Mouse (Mus musculus): ENCODE data around the gene Acp1. TPM values are rescaled to one million over a fixed set of nuclear protein-coding genes. Genes with fewer than 3 reads are reported as not detected.

The Acp1 gene
- polyA plus RNA-seq, 1 experiment, result 61.2 TPM

GRCm38 (mm10) chr12:30888003-30888402, 23.4 kb downstream of the Acp1 start:
- Histone ChIP-seq H3K27ac (replicated peaks; ENCODE audit: low read depth, low read length) (no peak overlapping the region), H3K4me1 (ENCODE audit: control insufficient read depth, insufficient read depth, insufficient read length, low read length) (no peaks in the 10 kb centered on the region), H3K4me3 (ENCODE audit: insufficient read depth, low read depth, low read length) (no peak overlapping the region)

GRCm38 (mm10) chr12:30885891-30886290, 25.5 kb downstream of the Acp1 start:
- H3K27ac ChIP-seq (replicated peaks; ENCODE audit: low read depth, low read length), result no peak overlapping the region
- H3K4me1 ChIP-seq (ENCODE audit: control insufficient read depth, insufficient read depth, insufficient read length, low read length), result no peaks in the 10 kb centered on the region
- no peak overlapping the region for H3K4me3 ChIP-seq (ENCODE audit: insufficient read depth, low read depth, low read length)

- H3K27ac ChIP-seq (replicated peaks; ENCODE audit: low read depth, low read length), result no peak overlapping the region
- peak overlapping the region; percentile 51 for H3K4me3 ChIP-seq (ENCODE audit: insufficient read depth, low read depth, low read length)
- H3K4me1 ChIP-seq (ENCODE audit: control insufficient read depth, insufficient read depth, insufficient read length, low read length), result no peaks in the 10 kb centered on the region
These were observed 26.7 kb downstream of the Acp1 start for GRCm38 (mm10) chr12:30884622-30885230.

GRCm38 (mm10) chr12:30883986-30884621, 27.3 kb downstream of the Acp1 start, which contains the start of gene Alkal2:
Gene Alkal2, plus strand, starts transcription at chr12:30884322.
- no peaks in the 10 kb centered on the region for H3K4me1 ChIP-seq (ENCODE audit: control insufficient read depth, insufficient read depth, insufficient read length, low read length)
- peak within 1 kb of the TSS; percentile 51 for H3K4me3 ChIP-seq (ENCODE audit: insufficient read depth, low read depth, low read length)
- no peak within 1 kb of the TSS for H3K27ac ChIP-seq (replicated peaks; ENCODE audit: low read depth, low read length)

- H3K27ac ChIP-seq (replicated peaks; ENCODE audit: low read depth, low read length), result no peak overlapping the region
These were observed 27.8 kb downstream of the Acp1 start for GRCm38 (mm10) chr12:30883592-30883985.

GRCm38 (mm10) chr12:30879447-30879846, 31.9 kb downstream of the Acp1 start:
- no peak overlapping the region for H3K27ac ChIP-seq (replicated peaks; ENCODE audit: low read depth, low read length)
- H3K4me3 ChIP-seq (ENCODE audit: insufficient read depth, low read depth, low read length), result no peak overlapping the region
- no peaks in the 10 kb centered on the region for H3K4me1 ChIP-seq (ENCODE audit: control insufficient read depth, insufficient read depth, insufficient read length, low read length)

More at GRCm38 (mm10) chr12:30883592-30883985, 27.8 kb downstream of the Acp1 start:
- Histone ChIP-seq H3K4me3 (ENCODE audit: insufficient read depth, low read depth, low read length) (0 out of 2 replicates have a peak overlapping the region, but pooled peaks have one; percentile 51), H3K4me1 (ENCODE audit: control insufficient read depth, insufficient read depth, insufficient read length, low read length) (no peaks in the 10 kb centered on the region)

GRCm38 (mm10) chr12:30865781-30866180, 45.6 kb downstream of the Acp1 start:
- Histone ChIP-seq H3K27ac (replicated peaks; ENCODE audit: low read depth, low read length) (no peak overlapping the region), H3K4me1 (ENCODE audit: control insufficient read depth, insufficient read depth, insufficient read length, low read length) (no peaks in the 10 kb centered on the region), H3K4me3 (ENCODE audit: insufficient read depth, low read depth, low read length) (no peak overlapping the region)

- H3K4me1 ChIP-seq (ENCODE audit: control insufficient read depth, insufficient read depth, insufficient read length, low read length), result no peaks in the 10 kb centered on the region
- H3K4me3 ChIP-seq (ENCODE audit: insufficient read depth, low read depth, low read length), result no peak overlapping the region
- no peak overlapping the region for H3K27ac ChIP-seq (replicated peaks; ENCODE audit: low read depth, low read length)
These were observed 47.0 kb downstream of the Acp1 start for GRCm38 (mm10) chr12:30864347-30864746.

GRCm38 (mm10) chr12:30856172-30856571, 55.2 kb downstream of the Acp1 start:
- Histone ChIP-seq H3K27ac (replicated peaks; ENCODE audit: low read depth, low read length) (no peak overlapping the region), H3K4me1 (ENCODE audit: control insufficient read depth, insufficient read depth, insufficient read length, low read length) (no peaks in the 10 kb centered on the region), H3K4me3 (ENCODE audit: insufficient read depth, low read depth, low read length) (no peak overlapping the region)

- H3K4me1 ChIP-seq (ENCODE audit: control insufficient read depth, insufficient read depth, insufficient read length, low read length), result no peaks in the 10 kb centered on the region
- H3K4me3 ChIP-seq (ENCODE audit: insufficient read depth, low read depth, low read length), result no peak overlapping the region
- no peak overlapping the region for H3K27ac ChIP-seq (replicated peaks; ENCODE audit: low read depth, low read length)
These were observed 55.8 kb downstream of the Acp1 start for GRCm38 (mm10) chr12:30855442-30856159.

GRCm38 (mm10) chr12:30851871-30852270, 59.5 kb downstream of the Acp1 start:
- Histone ChIP-seq H3K4me1 (ENCODE audit: control insufficient read depth, insufficient read depth, insufficient read length, low read length) (no peaks in the 10 kb centered on the region), H3K27ac (replicated peaks; ENCODE audit: low read depth, low read length) (no peak overlapping the region), H3K4me3 (ENCODE audit: insufficient read depth, low read depth, low read length) (no peak overlapping the region)

- H3K4me3 ChIP-seq (ENCODE audit: insufficient read depth, low read depth, low read length), result no peak overlapping the region
- no peaks in the 10 kb centered on the region for H3K4me1 ChIP-seq (ENCODE audit: control insufficient read depth, insufficient read depth, insufficient read length, low read length)
- H3K27ac ChIP-seq (replicated peaks; ENCODE audit: low read depth, low read length), result no peak overlapping the region
These were observed 60.5 kb downstream of the Acp1 start for GRCm38 (mm10) chr12:30850902-30851301.

GRCm38 (mm10) chr12:30848521-30848920, 62.9 kb downstream of the Acp1 start:
- Histone ChIP-seq H3K4me1 (ENCODE audit: control insufficient read depth, insufficient read depth, insufficient read length, low read length) (no peaks in the 10 kb centered on the region), H3K27ac (replicated peaks; ENCODE audit: low read depth, low read length) (no peak overlapping the region), H3K4me3 (ENCODE audit: insufficient read depth, low read depth, low read length) (no peak overlapping the region)
